In the genomic region with DNA sequence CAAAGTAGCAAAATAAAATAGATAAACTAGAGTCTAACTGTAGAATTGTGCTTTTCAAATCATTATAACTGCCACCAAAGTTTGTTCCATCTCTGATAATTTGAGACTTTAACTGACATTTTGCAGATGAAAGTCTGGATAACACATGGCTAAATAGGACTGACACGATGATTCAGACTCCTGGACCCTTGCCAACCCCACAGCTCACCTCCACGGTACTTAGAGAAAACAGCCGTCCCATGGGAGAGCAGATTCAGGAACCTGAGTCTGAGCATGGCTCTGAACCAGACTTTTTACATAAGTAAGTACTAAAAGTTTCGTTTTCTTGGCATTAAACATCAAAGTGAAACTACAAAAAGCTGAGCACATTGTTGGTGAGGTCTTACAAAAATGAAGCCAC, we compare ENCODE assay signal across 8 mouse cellular contexts.
DNase-seq lines count a peak whose midpoint lies in the region.

No protein-coding gene starts in this region.

- intact Hi-C loops in left cerebral cortex, postnatal 4 days (cut with DNase I): no loop called here

- DNase-seq in left cerebral cortex, postnatal 4 days: peak; percentile 19
- no peak for DNase-seq in left cerebral cortex, adult 9 months (ENCODE audit: low spot score in 2 of 2)
- peak; percentile 74 for DNase-seq in adrenal gland, adult 2 months
- peak; percentile 7 for DNase-seq in fat pad, adult 2 months (ENCODE audit: extremely low read depth, low read depth, low spot score)
- DNase-seq in spleen, postnatal 14 days (ENCODE audit: low spot score in 2 of 2): peak; percentile 10 to 12
- no peak for DNase-seq in thymus, postnatal 36 days
- DNase-seq in layer of hippocampus, postnatal 10 days (ENCODE audit: low spot score in 2 of 2): no peak
- no peak for DNase-seq in frontal cortex, postnatal 25 days (ENCODE audit: low spot score in 2 of 2)

Comparison
In these comparisons a context has a peak if more than half of its experiments do, and no peak if none do; other contexts are left out.
1. DNase-seq: peak in left cerebral cortex, postnatal 4 days (single experiment), adrenal gland, adult 2 months (single experiment), fat pad, adult 2 months (single experiment) and spleen, postnatal 14 days (2 of 2); none in left cerebral cortex, adult 9 months (0 of 2), thymus, postnatal 36 days (0 of 2), layer of hippocampus, postnatal 10 days (0 of 2) and frontal cortex, postnatal 25 days (0 of 2).